Mouse (Mus musculus) hindbrain, embryonic 12.5 days (tissue): Measurements from ENCODE around the gene Rbks. TPM values are rescaled to one million over a fixed set of nuclear protein-coding genes. Genes with fewer than 3 reads are reported as not detected.

Experiments
- ATAC-seq: fragments of 200-750 bp; cut with Nextera tagmentation; 2 replicates; pipeline ENCODE4 v1.8.0; 2017; ENCODE audit warnings: moderate TSS enrichment; ENCODE audit not compliant: low FRiP score
- H3K27ac ChIP-seq: fragments of 300-500 bp; sonication (generic); 2 replicates; pipeline ENCODE4 v1.5.1; 2016; ENCODE audit warnings: mild to moderate bottlenecking
- H3K27me3 ChIP-seq: fragments of 300-500 bp; sonication (generic); 2 replicates; pipeline ENCODE4 v1.6.1; 2016; ENCODE audit warnings: mild to moderate bottlenecking
- H3K36me3 ChIP-seq: fragments of 300-500 bp; sonication (generic); 2 replicates; pipeline ENCODE4 v1.6.1; 2016; ENCODE audit warnings: mild to moderate bottlenecking
- H3K4me1 ChIP-seq: fragments of 300-500 bp; sonication (generic); 2 replicates; pipeline ENCODE4 v1.6.1; 2016
- H3K4me2 ChIP-seq: fragments of 300-500 bp; sonication (generic); replicated peaks from 2 replicates; pipeline ENCODE4 v1.6.1; 2016; ENCODE audit warnings: mild to moderate bottlenecking
- H3K4me3 ChIP-seq: fragments of 300-500 bp; sonication (generic); 2 replicates; pipeline ENCODE4 v1.5.1; 2016; ENCODE audit warnings: mild to moderate bottlenecking
- H3K9ac ChIP-seq: fragments of 300-500 bp; sonication (generic); 2 replicates; pipeline ENCODE4 v1.6.1; 2016; ENCODE audit warnings: mild to moderate bottlenecking, moderate library complexity
- H3K9me3 ChIP-seq: fragments of 300-500 bp; sonication (generic); replicated peaks from 2 replicates; pipeline ENCODE4 v1.6.1; 2016; ENCODE audit warnings: mild to moderate bottlenecking
- WGBS: fragments of 180-500 bp; shearing (Covaris S2); methylation state at CpG from one replicate; pipeline ENCODE4 v1.1.7; 2016; 5-methylcytosine and 5-hydroxymethylcytosine counted together
- polyA plus RNA-seq: library from polyadenylated mRNA; unstranded; fragments of >200 nt; fragmentation: Nextera tagmentation; extraction: Ambion mirVana; gene quantifications from 2 replicates; pipeline ENCODE4 v1.2.1, GENCODE M21; 2016

The Rbks gene
- polyA plus RNA-seq, 1 experiment from 2014 or later = 1.8 TPM

GRCm38 (mm10) chr5:31669984-31670383 is 27.4 kb downstream of the Rbks start:
- H3K4me2 ChIP-seq = no peak overlapping the region
- no peak overlapping the region for H3K27ac ChIP-seq
- WGBS = 73% methylated on average over 5 of the region's 5 CpGs
- no peaks in the 10 kb centered on the region for H3K27me3 ChIP-seq
- no peak for ATAC-seq
- no peak overlapping the region for H3K4me3 ChIP-seq
- H3K9ac ChIP-seq = no peak overlapping the region
- H3K4me1 ChIP-seq = no peaks in the 10 kb centered on the region
- no peaks in the 10 kb centered on the region for H3K9me3 ChIP-seq
- no peaks in the 10 kb centered on the region for H3K36me3 ChIP-seq

DNA sequence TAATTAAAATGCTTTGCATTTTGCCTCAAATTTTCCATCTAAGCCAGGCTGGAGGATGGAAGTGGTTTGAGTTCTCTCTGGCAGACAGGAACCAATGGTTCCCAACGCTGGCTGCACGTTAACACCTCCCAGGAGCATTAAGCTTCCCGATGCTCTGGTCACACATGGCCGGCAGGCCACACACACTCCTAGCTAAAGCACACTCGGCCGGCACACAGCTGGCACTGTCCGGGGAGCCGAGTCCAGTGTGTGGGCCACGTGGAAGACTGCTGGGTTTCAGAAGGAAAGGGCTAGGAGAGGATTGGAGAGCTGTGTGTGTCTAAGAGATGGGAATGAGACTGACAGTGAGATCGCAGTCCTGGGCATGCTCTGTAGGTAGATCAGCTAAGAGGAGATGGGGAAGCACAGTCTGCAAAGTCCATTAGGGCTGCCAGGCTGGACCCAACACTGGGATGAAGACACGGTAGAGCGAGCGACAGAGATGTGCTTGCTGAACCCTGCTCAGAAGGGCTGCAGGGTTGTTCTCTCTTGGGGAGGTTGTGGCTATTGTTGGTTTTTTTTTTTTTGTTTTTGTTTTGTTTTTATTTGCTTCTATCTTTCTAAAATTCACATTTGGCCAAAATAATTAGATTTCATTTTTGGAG is 29.0 kb downstream of the Rbks start:
- ATAC-seq = no peak
- 71% methylated on average over 13 of the region's 13 CpGs for WGBS
- Histone ChIP-seq H3K27me3 (no peaks in the 10 kb centered on the region), H3K4me2 (no peak overlapping the region), H3K9ac (no peak overlapping the region), H3K27ac (no peak overlapping the region), H3K4me1 (no peaks in the 10 kb centered on the region), H3K4me3 (no peak overlapping the region), H3K9me3 (no peaks in the 10 kb centered on the region), H3K36me3 (no peaks in the 10 kb centered on the region)

DNA sequence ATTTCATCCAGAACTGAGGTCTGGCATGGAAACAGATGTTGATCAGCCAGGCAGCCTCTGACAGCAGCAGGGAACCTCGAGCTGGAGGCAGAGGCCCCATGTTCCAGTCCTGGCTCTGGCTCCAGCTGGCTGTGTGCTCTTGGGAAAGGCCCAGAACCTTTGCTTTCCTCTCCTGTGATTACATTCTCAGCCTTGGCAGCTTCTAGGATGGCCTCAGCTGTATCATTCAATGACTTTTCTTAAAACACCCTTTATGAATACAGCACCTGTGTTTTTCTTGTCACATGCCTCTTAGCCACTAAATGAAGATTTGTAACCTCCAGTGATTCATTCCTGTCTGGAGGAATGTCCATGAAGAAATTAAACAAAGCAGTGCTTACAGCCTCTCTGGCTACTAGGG is 31.3 kb downstream of the Rbks start:
- H3K9me3 ChIP-seq = no peaks in the 10 kb centered on the region
- WGBS = 39% methylated on average over 1 of the region's 1 CpGs
- no peak for ATAC-seq
- H3K27ac ChIP-seq = no peak overlapping the region
- no peaks in the 10 kb centered on the region for H3K4me1 ChIP-seq
- H3K4me2 ChIP-seq = no peak overlapping the region
- H3K36me3 ChIP-seq = no peaks in the 10 kb centered on the region
- H3K4me3 ChIP-seq = no peak overlapping the region
- no peak overlapping the region for H3K9ac ChIP-seq
- H3K27me3 ChIP-seq = no peaks in the 10 kb centered on the region

DNA sequence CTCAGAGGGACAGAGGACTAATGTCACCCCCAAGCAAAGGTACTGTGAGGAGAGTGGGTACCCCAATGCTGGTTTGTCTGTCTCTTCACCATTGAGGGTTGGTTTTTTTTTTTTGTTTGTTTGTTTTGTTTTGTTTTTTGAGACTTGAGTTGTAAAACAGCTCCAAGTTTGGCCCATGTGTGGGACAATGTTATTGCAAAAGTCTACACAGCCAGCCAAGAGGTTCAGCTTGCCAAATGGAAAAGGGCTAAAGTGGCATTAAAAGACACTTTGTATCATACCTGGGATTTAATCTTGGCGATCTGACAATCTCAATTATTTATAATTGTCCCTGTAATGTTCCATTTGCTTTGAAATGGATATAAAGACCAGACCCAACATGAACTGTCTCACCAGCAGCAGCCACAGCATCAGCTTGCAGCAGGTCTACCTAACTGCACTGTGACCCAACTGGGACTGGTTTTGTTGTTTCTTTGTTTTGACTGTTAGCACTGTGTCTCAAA is 41.7 kb downstream of the Rbks start:
- H3K4me2 ChIP-seq = no peak overlapping the region
- H3K4me3 ChIP-seq = no peak overlapping the region
- H3K36me3 ChIP-seq = no peaks in the 10 kb centered on the region
- H3K4me1 ChIP-seq = no peaks in the 10 kb centered on the region
- H3K27me3 ChIP-seq = no peaks in the 10 kb centered on the region
- 0 out of 2 replicates have a peak, but pooled peaks cover 2% of the 10 kb centered on the region for H3K9me3 ChIP-seq
- no peak overlapping the region for H3K9ac ChIP-seq
- no peak overlapping the region for H3K27ac ChIP-seq
- WGBS = 83% methylated on average over 1 of the region's 1 CpGs
- no peak for ATAC-seq

- Histone ChIP-seq H3K27ac (no peak overlapping the region), H3K4me1 (no peaks in the 10 kb centered on the region), H3K4me3 (no peak overlapping the region), H3K36me3 (no peaks in the 10 kb centered on the region), H3K9ac (no peak overlapping the region), H3K9me3 (0 out of 2 replicates have a peak, but pooled peaks cover 2% of the 10 kb centered on the region), H3K27me3 (no peaks in the 10 kb centered on the region), H3K4me2 (no peak overlapping the region)
- WGBS = 92% methylated on average over 2 of the region's 2 CpGs
- ATAC-seq = no peak
Measured at GRCm38 (mm10) chr5:31650518-31651288, 46.7 kb downstream of the Rbks start.

GRCm38 (mm10) chr5:31647327-31647726 is 50.1 kb downstream of the Rbks start:
- ATAC-seq = no peak
- Histone ChIP-seq H3K36me3 (no peaks in the 10 kb centered on the region), H3K4me3 (no peak overlapping the region), H3K4me1 (no peaks in the 10 kb centered on the region), H3K9me3 (no peaks in the 10 kb centered on the region), H3K4me2 (no peak overlapping the region), H3K9ac (no peak overlapping the region), H3K27ac (no peak overlapping the region), H3K27me3 (no peaks in the 10 kb centered on the region)
- 91% methylated on average over 2 of the region's 2 CpGs for WGBS

GRCm38 (mm10) chr5:31646574-31646973 is 50.9 kb downstream of the Rbks start:
- Histone ChIP-seq H3K27me3 (no peaks in the 10 kb centered on the region), H3K36me3 (no peaks in the 10 kb centered on the region), H3K4me2 (no peak overlapping the region), H3K4me3 (no peak overlapping the region), H3K9ac (no peak overlapping the region), H3K4me1 (no peaks in the 10 kb centered on the region), H3K9me3 (no peaks in the 10 kb centered on the region), H3K27ac (no peak overlapping the region)
- 90% methylated on average over 6 of the region's 6 CpGs for WGBS
- no peak for ATAC-seq

- Histone ChIP-seq H3K36me3 (no peaks in the 10 kb centered on the region), H3K4me3 (no peak overlapping the region), H3K4me1 (no peaks in the 10 kb centered on the region), H3K9ac (no peak overlapping the region), H3K9me3 (no peaks in the 10 kb centered on the region), H3K27me3 (no peaks in the 10 kb centered on the region), H3K4me2 (no peak overlapping the region), H3K27ac (no peak overlapping the region)
- ATAC-seq = no peak
- 93% methylated on average over 6 of the region's 6 CpGs for WGBS
Measured at GRCm38 (mm10) chr5:31645798-31646197, 51.6 kb downstream of the Rbks start.

GRCm38 (mm10) chr5:31644847-31645246 is 52.6 kb downstream of the Rbks start:
- ATAC-seq = no peak
- Histone ChIP-seq H3K4me2 (no peak overlapping the region), H3K27me3 (no peaks in the 10 kb centered on the region), H3K4me1 (no peaks in the 10 kb centered on the region), H3K27ac (no peak overlapping the region), H3K9ac (no peak overlapping the region), H3K36me3 (0 out of 2 replicates have a peak, but pooled peaks cover 3% of the 10 kb centered on the region), H3K9me3 (no peaks in the 10 kb centered on the region), H3K4me3 (no peak overlapping the region)
- 90% methylated on average over 6 of the region's 6 CpGs for WGBS

DNA sequence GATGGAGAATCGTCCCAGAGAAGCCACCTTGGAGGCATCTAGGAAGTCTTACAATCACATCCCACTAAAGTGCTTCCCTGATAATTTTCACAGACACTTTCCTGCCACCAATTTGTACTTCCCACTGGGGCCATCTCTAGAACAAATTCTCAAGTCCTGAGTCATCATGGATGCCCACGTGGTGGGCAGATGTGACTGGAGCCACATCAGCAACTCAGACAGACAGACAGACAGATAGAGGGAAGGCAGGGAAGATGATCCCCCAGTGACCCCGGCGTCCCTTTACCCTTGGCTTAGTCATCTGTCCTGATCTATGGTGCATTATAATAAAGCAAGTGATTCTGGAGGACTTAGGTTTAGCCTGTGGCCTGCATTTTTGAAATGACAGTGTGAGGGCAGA is 53.2 kb downstream of the Rbks start:
- H3K27ac ChIP-seq = no peak overlapping the region
- whole genome bisulfite sequencing = 82% methylated on average over 4 of the region's 4 CpGs
- H3K36me3 ChIP-seq = 0 out of 2 replicates have a peak, but pooled peaks cover 3% of the 10 kb centered on the region
- no peak overlapping the region for H3K4me3 ChIP-seq
- H3K9ac ChIP-seq = no peak overlapping the region
- no peaks in the 10 kb centered on the region for H3K27me3 ChIP-seq
- H3K9me3 ChIP-seq = no peaks in the 10 kb centered on the region
- ATAC-seq = no peak
- no peak overlapping the region for H3K4me2 ChIP-seq
- no peaks in the 10 kb centered on the region for H3K4me1 ChIP-seq

DNA sequence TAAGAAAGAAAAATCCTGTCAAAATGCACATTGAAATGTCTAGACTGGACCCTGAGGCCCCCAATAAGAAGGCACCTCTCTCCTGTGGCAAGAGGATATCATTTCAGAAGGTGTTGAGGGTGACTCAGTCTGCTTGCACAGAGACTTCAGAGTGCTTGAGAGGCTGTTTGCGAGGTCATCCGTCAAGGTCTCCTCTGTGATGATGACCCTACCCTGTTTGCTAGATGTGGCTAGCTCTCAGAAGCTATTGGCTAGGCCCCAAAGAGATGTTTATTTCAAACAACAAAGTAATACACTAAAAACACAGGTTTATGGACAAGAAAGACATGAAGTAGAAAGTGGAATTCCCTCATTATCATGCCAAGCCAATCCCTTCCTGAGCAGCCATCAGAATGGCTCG is 55.1 kb downstream of the Rbks start:
- H3K27me3 ChIP-seq = no peaks in the 10 kb centered on the region
- ATAC-seq = no peak
- no peaks in the 10 kb centered on the region for H3K4me1 ChIP-seq
- H3K9me3 ChIP-seq = no peaks in the 10 kb centered on the region
- H3K4me3 ChIP-seq = no peak overlapping the region
- H3K36me3 ChIP-seq = 0 out of 2 replicates have a peak, but pooled peaks cover 3% of the 10 kb centered on the region
- H3K27ac ChIP-seq = no peak overlapping the region
- WGBS = 93% methylated on average over 3 of the region's 3 CpGs
- no peak overlapping the region for H3K4me2 ChIP-seq
- H3K9ac ChIP-seq = no peak overlapping the region

- H3K4me3 ChIP-seq = no peak overlapping the region
- no peaks in the 10 kb centered on the region for H3K9me3 ChIP-seq
- H3K27me3 ChIP-seq = no peaks in the 10 kb centered on the region
- 95% methylated on average over 2 of the region's 2 CpGs for WGBS
- no peak for ATAC-seq
- peaks cover 6% of the 10 kb centered on the region for H3K4me1 ChIP-seq
- 0 out of 2 replicates have a peak, but pooled peaks cover 3% of the 10 kb centered on the region for H3K36me3 ChIP-seq
- H3K27ac ChIP-seq = no peak overlapping the region
- H3K9ac ChIP-seq = no peak overlapping the region
- H3K4me2 ChIP-seq = no peak overlapping the region
Measured at GRCm38 (mm10) chr5:31640542-31640941, 56.9 kb downstream of the Rbks start.
